Mouse (Mus musculus): Measurements from ENCODE around the gene Prelid1. TPM values are rescaled to one million over a fixed set of nuclear protein-coding genes. Genes with fewer than 3 reads are reported as not detected.

Prelid1 gene
- polyA plus RNA-seq, 1 experiment from 2014 or later, result 473 TPM

DNA sequence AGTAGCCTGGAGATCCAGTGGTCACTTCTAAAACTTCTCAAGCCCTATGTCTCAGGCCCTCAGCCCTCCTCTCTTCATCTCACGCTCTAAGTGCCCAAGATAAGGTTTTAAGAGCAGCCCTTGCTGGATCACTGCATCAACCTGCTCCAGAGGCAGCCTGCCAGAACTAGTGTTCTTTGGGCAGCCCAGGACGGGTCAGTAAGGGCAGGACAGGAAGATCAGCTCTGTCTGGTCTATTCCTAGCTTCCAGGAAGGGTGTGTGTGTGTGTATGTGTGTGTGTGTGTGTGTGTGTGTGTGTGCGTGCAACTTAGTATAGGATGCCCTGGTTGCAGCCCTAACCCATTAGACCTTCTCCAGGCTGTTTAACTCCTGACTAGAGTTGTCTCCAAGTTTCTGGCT, 49.9 kb downstream of the Prelid1 start:
- H3K27me3 ChIP-seq (replicated peaks), result no peaks in the 10 kb centered on the region; the same call in 1 of the 2 replicates
- no peaks in the 10 kb centered on the region for H3K9me3 ChIP-seq
- H3K36me3 ChIP-seq, result no peaks in the 10 kb centered on the region
- H3K4me1 ChIP-seq, result 0 out of 2 replicates have a peak, but pooled peaks cover 5% of the 10 kb centered on the region
- no peak overlapping the region for H3K27ac ChIP-seq
- 60% methylated on average over 3 of the region's 3 CpGs for WGBS
- no peak overlapping the region for H3K9ac ChIP-seq
- peak overlapping the region; percentile 13 for H3K4me3 ChIP-seq (replicated peaks)
- no peak overlapping the region for H3K4me2 ChIP-seq
- ATAC-seq (ENCODE audit: insufficient read depth, low FRiP score, low read depth), result no peak

- H3K36me3 ChIP-seq, result no peaks in the 10 kb centered on the region
- H3K9me3 ChIP-seq, result no peaks in the 10 kb centered on the region
- H3K27ac ChIP-seq, result no peak overlapping the region
- H3K27me3 ChIP-seq (replicated peaks), result no peaks in the 10 kb centered on the region; the same call in 1 of the 2 replicates
- 0 out of 2 replicates have a peak, but pooled peaks cover 5% of the 10 kb centered on the region for H3K4me1 ChIP-seq
- no peak overlapping the region for H3K9ac ChIP-seq
- H3K4me3 ChIP-seq (replicated peaks), result no peak overlapping the region
- 0 out of 2 replicates have a peak overlapping the region, but pooled peaks have one; percentile 8 for H3K4me2 ChIP-seq
- WGBS, result 66% methylated on average over 8 of the region's 8 CpGs
- ATAC-seq (ENCODE audit: insufficient read depth, low FRiP score, low read depth), result no peak
Observed at GRCm38 (mm10) chr13:55371007-55371681, 50.8 kb downstream of the Prelid1 start.

DNA sequence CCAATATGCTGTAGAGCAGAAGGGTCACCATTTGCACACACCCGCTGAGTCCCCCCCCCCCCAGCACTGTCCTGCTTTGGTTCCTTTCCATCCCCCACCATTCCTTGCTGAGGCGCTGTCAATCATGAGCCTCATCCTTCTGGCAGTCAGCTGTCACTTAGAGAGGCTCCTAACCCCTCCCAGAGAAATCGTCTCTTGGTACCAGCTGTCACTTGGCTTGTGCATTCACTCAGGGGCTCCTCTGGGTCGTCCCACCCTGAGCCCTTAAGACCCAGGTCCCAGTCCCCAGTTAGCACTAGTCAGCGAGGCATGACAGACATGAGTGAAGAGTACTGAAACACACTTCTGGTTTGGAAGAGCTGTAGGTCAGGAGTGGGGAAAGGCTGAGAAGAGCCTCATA, 51.4 kb downstream of the Prelid1 start:
- Histone ChIP-seq H3K4me2 (no peak overlapping the region), H3K36me3 (no peaks in the 10 kb centered on the region), H3K9ac (no peak overlapping the region), H3K9me3 (no peaks in the 10 kb centered on the region), H3K4me1 (0 out of 2 replicates have a peak, but pooled peaks cover 5% of the 10 kb centered on the region), H3K27ac (no peak overlapping the region), H3K4me3 (replicated peaks) (no peak overlapping the region), H3K27me3 (replicated peaks) (no peaks in the 10 kb centered on the region; the same call in 1 of the 2 replicates)
- ATAC-seq (ENCODE audit: insufficient read depth, low FRiP score, low read depth), result no peak
- WGBS, result 56% methylated on average over 5 of the region's 5 CpGs

DNA sequence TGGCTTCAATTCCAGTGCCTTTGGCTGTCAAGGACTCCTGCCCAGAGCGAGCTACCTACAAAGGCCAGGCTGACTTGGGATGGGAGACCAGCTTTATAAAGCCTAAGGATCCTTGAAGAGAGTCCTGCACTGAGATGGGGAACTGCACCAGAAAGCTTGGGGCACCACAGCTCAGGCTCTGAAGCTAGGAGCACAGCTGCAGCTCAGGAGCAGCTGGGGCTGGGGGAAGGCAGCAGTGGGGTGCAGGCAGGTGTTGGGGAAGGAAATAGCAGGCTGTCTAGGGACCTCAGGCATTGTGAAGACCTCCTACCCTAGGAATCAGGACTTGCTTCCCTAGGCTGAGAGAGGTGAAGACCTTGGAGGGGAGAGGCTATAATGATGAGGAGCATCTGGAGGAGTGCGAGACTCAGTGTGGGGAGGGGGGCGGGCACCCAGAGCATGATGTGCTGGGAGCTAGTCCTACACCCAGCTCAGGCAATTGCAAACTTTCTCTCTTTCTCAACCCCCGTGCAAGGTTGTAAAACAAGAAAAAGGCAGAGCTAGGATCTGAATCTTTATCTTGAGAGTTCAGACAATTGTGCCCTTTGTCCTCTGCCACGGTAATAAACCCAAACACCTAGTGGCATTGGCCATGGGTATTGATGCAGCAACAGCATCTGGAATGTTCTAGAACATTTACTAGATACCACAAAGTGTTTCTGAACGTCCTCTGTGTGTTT, 54.1 kb downstream of the Prelid1 start:
- no peak for ATAC-seq (ENCODE audit: insufficient read depth, low FRiP score, low read depth)
- 55% methylated on average over 6 of the region's 6 CpGs for WGBS
- H3K4me1 ChIP-seq, result peaks cover 10% of the 10 kb centered on the region; the same call in 1 of the 2 replicates
- no peak overlapping the region for H3K4me3 ChIP-seq (replicated peaks)
- no peak overlapping the region for H3K4me2 ChIP-seq
- H3K27ac ChIP-seq, result no peak overlapping the region
- H3K36me3 ChIP-seq, result no peaks in the 10 kb centered on the region
- H3K9me3 ChIP-seq, result no peaks in the 10 kb centered on the region
- H3K27me3 ChIP-seq (replicated peaks), result peaks cover 19% of the 10 kb centered on the region
- no peak overlapping the region for H3K9ac ChIP-seq

Other genes with a start within 250 kb of the Prelid1 start
- gene Uimc1, start 220.2 kb upstream of the Prelid1 start, polyA plus RNA-seq (2015; fragmentation: Nextera tagmentation; extraction: Ambion mirVana), result 21.4 and 29.4 TPM in 2 replicates
- gene Zfp346, start 215.2 kb upstream of the Prelid1 start, polyA plus RNA-seq (2015; fragmentation: Nextera tagmentation; extraction: Ambion mirVana), result 13.8 and 17.6 TPM in 2 replicates
- gene Gm17617, start 187.0 kb upstream of the Prelid1 start, polyA plus RNA-seq (2015; fragmentation: Nextera tagmentation; extraction: Ambion mirVana), result not detected in 2 replicates
- 7.6 and 8.4 TPM in 2 replicates for gene Fgfr4, start 167.9 kb upstream of the Prelid1 start, polyA plus RNA-seq (2015; fragmentation: Nextera tagmentation; extraction: Ambion mirVana)
- gene Nsd1, start 110.7 kb upstream of the Prelid1 start, polyA plus RNA-seq (2015; fragmentation: Nextera tagmentation; extraction: Ambion mirVana), result 57.0 and 61.1 TPM in 2 replicates
- 89.8 and 93.2 TPM in 2 replicates for gene Rab24, start 1.4 kb downstream of the Prelid1 start, polyA plus RNA-seq (2015; fragmentation: Nextera tagmentation; extraction: Ambion mirVana)
- 29.2 and 32.1 TPM in 2 replicates for gene Mxd3, start 9.3 kb downstream of the Prelid1 start, polyA plus RNA-seq (2015; fragmentation: Nextera tagmentation; extraction: Ambion mirVana)
- 114 and 127 TPM in 2 replicates for gene Lman2, start 42.3 kb downstream of the Prelid1 start, polyA plus RNA-seq (2015; fragmentation: Nextera tagmentation; extraction: Ambion mirVana)
- 1.3 and 1.5 TPM in 2 replicates for gene Rgs14, start 49.2 kb downstream of the Prelid1 start, polyA plus RNA-seq (2015; fragmentation: Nextera tagmentation; extraction: Ambion mirVana)
- 0.06 and 0.17 TPM in 2 replicates for gene Slc34a1, start 77.7 kb downstream of the Prelid1 start, polyA plus RNA-seq (2015; fragmentation: Nextera tagmentation; extraction: Ambion mirVana)
- gene Pfn3, start 94.7 kb downstream of the Prelid1 start, polyA plus RNA-seq (2015; fragmentation: Nextera tagmentation; extraction: Ambion mirVana), result not detected in 2 replicates
- 2.5 and 6.8 TPM in 2 replicates for gene F12, start 106.3 kb downstream of the Prelid1 start, polyA plus RNA-seq (2015; fragmentation: Nextera tagmentation; extraction: Ambion mirVana)
- gene Grk6, start 124.6 kb downstream of the Prelid1 start, polyA plus RNA-seq (2015; fragmentation: Nextera tagmentation; extraction: Ambion mirVana), result 39.1 and 40.7 TPM in 2 replicates
- 0.72 and 0.85 TPM in 2 replicates for gene Prr7, start 143.8 kb downstream of the Prelid1 start, polyA plus RNA-seq (2015; fragmentation: Nextera tagmentation; extraction: Ambion mirVana)
- gene Dbn1, start 167.6 kb downstream of the Prelid1 start, polyA plus RNA-seq (2015; fragmentation: Nextera tagmentation; extraction: Ambion mirVana), result 110 and 115 TPM in 2 replicates
- gene Pdlim7, start 193.2 kb downstream of the Prelid1 start, polyA plus RNA-seq (2015; fragmentation: Nextera tagmentation; extraction: Ambion mirVana), result 198 and 218 TPM in 2 replicates
- gene Dok3, start 208.8 kb downstream of the Prelid1 start, polyA plus RNA-seq (2015; fragmentation: Nextera tagmentation; extraction: Ambion mirVana), result 4.3 and 5.3 TPM in 2 replicates
- gene Ddx41, start 216.2 kb downstream of the Prelid1 start, polyA plus RNA-seq (2015; fragmentation: Nextera tagmentation; extraction: Ambion mirVana), result 52.7 and 54.5 TPM in 2 replicates